Mouse (Mus musculus): ENCODE results near the gene Kdm4b. TPM values are rescaled to one million over a fixed set of nuclear protein-coding genes. Genes with fewer than 3 reads are reported as not detected.

Gene Kdm4b
- polyA plus RNA-seq, 1 experiment from 2014 or later: 63.7 TPM

DNA sequence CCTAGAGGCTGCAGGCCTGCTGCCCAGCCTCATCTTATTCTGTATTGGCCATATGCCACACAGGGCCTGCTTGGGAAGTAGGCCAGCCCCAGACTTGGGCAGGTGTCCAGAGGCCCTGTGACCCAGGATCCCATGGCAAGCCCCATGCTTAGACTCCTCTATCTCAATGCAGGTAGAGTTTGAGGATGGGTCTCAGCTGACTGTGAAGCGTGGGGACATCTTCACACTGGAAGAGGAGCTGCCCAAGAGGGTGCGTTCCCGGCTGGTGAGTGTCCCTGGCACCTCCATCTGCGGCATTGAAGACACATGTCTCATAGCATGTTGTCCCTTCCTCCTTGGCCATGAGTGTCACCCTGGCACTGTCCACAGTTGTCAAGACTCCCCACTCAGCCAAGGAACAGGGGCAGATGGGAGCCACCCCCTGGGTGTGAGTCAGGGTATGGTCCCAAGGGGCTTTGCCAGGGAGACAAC is 75.2 kb downstream of the Kdm4b start:
- H3K4me2 ChIP-seq (ENCODE audit: low read length): no peak overlapping the region
- no peaks in the 10 kb centered on the region for H3K9me3 ChIP-seq (replicated peaks; ENCODE audit: control insufficient read depth, low read length, poor library complexity, severe bottlenecking)
- H3K4me1 ChIP-seq (ENCODE audit: control insufficient read depth, insufficient read depth, low read length): no peaks in the 10 kb centered on the region
- no peak for ATAC-seq
- WGBS: 97% methylated on average over 4 of the region's 4 CpGs
- H3K4me3 ChIP-seq (ENCODE audit: low read depth, low read length): no peak overlapping the region
- no peaks in the 10 kb centered on the region for H3K27me3 ChIP-seq (ENCODE audit: control insufficient read depth, insufficient read depth, low read depth, low read length)
- peaks cover 50% of the 10 kb centered on the region for H3K36me3 ChIP-seq (ENCODE audit: control insufficient read depth, insufficient read depth, low read length)
- no peak overlapping the region for H3K9ac ChIP-seq (ENCODE audit: low read depth, low read length)
- no peak overlapping the region for H3K27ac ChIP-seq (ENCODE audit: low read length)

DNA sequence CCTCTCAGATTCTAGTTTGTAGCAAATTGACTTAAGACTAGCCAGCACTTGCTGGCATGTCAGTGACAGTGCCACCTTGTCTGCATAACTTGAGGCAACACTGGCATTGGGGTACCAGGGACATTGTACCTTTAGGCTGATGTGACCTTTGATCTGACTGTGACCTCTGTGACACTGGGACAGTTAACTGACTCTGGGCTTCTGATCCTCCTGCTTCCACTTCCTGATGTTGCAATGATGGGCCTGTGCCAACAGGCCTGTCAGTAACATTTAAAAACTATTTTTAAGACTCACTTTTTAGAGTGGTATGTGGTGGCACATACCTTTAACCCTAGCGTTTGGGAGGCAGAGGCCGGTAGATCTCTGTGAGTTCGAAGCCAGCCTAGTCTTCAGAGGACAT is 79.5 kb downstream of the Kdm4b start:
- Histone ChIP-seq H3K27ac (ENCODE audit: low read length) (0 out of 2 replicates have a peak overlapping the region, but pooled peaks have one; percentile 3), H3K4me3 (ENCODE audit: low read depth, low read length) (no peak overlapping the region), H3K4me1 (ENCODE audit: control insufficient read depth, insufficient read depth, low read length) (peaks cover 29% of the 10 kb centered on the region), H3K9ac (ENCODE audit: low read depth, low read length) (no peak overlapping the region), H3K27me3 (ENCODE audit: control insufficient read depth, insufficient read depth, low read depth, low read length) (no peaks in the 10 kb centered on the region), H3K4me2 (ENCODE audit: low read length) (no peak overlapping the region), H3K36me3 (ENCODE audit: control insufficient read depth, insufficient read depth, low read length) (peaks cover 22% of the 10 kb centered on the region), H3K9me3 (replicated peaks; ENCODE audit: control insufficient read depth, low read length, poor library complexity, severe bottlenecking) (no peaks in the 10 kb centered on the region)
- 91% methylated on average over 3 of the region's 3 CpGs for WGBS
- ATAC-seq: no peak

DNA sequence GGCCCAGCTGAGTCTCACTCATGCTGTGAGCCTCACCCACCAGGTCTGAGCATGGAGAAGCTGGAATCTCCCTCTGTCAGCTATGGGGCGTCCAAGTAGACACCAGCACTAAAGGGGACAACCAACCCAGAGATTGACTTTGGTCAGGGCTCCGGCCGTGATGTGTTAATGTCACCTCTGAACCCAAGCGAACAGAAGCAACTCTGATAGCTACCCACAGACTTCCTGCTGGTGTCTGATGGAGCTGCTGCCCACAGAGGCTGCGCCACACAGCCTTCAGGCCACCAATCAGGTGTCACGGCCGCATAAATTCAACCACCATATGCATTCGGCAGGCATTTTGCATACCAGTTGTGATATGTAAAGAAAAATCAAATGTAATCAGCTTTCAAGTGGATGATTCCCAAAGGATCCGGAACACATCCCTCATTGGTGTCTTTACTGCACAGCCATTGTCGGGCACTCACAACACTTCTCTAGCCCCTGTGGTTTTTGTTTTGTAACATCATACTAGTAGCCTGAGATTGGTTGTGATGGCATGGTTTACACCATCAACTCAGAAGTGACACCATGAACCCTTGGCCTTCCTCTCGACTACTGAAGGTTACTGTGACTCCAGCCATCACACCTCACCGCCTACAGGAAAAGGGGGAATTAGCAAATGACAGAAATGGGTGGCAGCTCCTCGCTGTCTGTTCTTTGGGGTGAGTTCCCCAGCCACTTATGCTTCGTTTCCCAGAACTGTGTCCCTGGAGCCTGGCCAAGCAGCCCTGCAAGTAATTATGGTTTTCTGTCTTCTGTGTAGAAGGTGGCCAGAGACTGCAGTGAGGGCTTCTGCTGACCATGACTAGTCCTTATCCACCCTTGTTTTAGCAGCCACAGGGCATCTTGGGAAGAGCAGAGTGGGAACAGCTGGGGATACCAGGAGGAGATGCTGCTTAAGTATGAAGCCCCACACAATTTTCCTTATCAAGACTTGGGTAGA is 80.3 kb downstream of the Kdm4b start:
- Histone ChIP-seq H3K27ac (ENCODE audit: low read length) (peak overlapping the region; percentile 60), H3K4me1 (ENCODE audit: control insufficient read depth, insufficient read depth, low read length) (peaks cover 29% of the 10 kb centered on the region), H3K4me2 (ENCODE audit: low read length) (no peak overlapping the region), H3K36me3 (ENCODE audit: control insufficient read depth, insufficient read depth, low read length) (peaks cover 26% of the 10 kb centered on the region), H3K27me3 (ENCODE audit: control insufficient read depth, insufficient read depth, low read depth, low read length) (no peaks in the 10 kb centered on the region), H3K9me3 (replicated peaks; ENCODE audit: control insufficient read depth, low read length, poor library complexity, severe bottlenecking) (no peaks in the 10 kb centered on the region), H3K9ac (ENCODE audit: low read depth, low read length) (no peak overlapping the region), H3K4me3 (ENCODE audit: low read depth, low read length) (no peak overlapping the region)
- no peak for ATAC-seq
- WGBS: 84% methylated on average over 14 of the region's 14 CpGs

DNA sequence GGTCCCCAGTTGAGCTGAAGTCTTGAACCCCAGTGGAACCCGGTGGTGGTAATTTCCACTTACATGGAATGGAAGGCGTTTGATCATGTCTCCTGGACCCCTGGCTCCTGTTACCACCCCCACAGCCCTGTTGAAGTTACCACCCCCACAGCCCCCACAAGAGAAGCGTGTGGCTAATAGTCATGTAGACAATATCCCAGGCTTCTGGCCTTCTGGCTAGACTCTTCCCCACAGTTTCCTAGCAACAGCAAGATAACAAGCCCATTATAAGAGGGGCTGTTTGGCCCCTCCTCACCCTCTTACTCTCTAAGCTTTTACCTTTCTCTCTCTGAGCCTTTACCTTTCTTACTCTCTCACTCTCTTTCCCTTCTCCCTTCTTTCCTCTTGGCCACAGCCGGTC is 81.0 kb downstream of the Kdm4b start:
- H3K9ac ChIP-seq (ENCODE audit: low read depth, low read length): no peak overlapping the region
- WGBS: 42% methylated on average over 4 of the region's 4 CpGs
- no peaks in the 10 kb centered on the region for H3K27me3 ChIP-seq (ENCODE audit: control insufficient read depth, insufficient read depth, low read depth, low read length)
- peaks cover 29% of the 10 kb centered on the region for H3K4me1 ChIP-seq (ENCODE audit: control insufficient read depth, insufficient read depth, low read length)
- H3K4me2 ChIP-seq (ENCODE audit: low read length): no peak overlapping the region
- no peak overlapping the region for H3K4me3 ChIP-seq (ENCODE audit: low read depth, low read length)
- peak overlapping the region; percentile 60 for H3K27ac ChIP-seq (ENCODE audit: low read length)
- H3K9me3 ChIP-seq (replicated peaks; ENCODE audit: control insufficient read depth, low read length, poor library complexity, severe bottlenecking): no peaks in the 10 kb centered on the region
- H3K36me3 ChIP-seq (ENCODE audit: control insufficient read depth, insufficient read depth, low read length): peaks cover 25% of the 10 kb centered on the region
- ATAC-seq: no peak

DNA sequence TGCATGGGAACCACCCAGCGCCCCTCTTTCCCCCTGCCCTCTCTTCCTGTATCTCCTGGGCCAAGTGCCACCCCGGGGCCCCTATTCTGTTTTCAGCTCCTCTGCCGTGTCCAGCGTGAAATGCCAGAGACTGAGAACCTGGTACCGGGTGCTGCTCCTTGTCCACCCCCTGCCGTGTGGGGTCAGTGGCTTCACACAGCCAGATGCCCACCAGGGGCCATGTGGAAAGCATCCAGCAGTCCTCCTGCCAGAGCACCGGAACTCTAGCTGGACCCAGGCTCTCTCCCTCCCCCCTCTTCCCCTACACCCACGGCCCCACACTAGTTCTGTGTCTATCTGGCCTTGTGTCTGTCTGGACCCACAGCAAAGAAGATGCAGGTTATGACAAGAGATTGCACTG is 81.5 kb downstream of the Kdm4b start:
- H3K4me2 ChIP-seq (ENCODE audit: low read length): no peak overlapping the region
- H3K4me3 ChIP-seq (ENCODE audit: low read depth, low read length): no peak overlapping the region
- WGBS: 45% methylated on average over 8 of the region's 8 CpGs
- peaks cover 25% of the 10 kb centered on the region for H3K36me3 ChIP-seq (ENCODE audit: control insufficient read depth, insufficient read depth, low read length)
- H3K27me3 ChIP-seq (ENCODE audit: control insufficient read depth, insufficient read depth, low read depth, low read length): no peaks in the 10 kb centered on the region
- ATAC-seq: no peak; the same call in 1 of the 2 replicates
- H3K27ac ChIP-seq (ENCODE audit: low read length): peak overlapping the region; percentile 60
- H3K9me3 ChIP-seq (replicated peaks; ENCODE audit: control insufficient read depth, low read length, poor library complexity, severe bottlenecking): no peaks in the 10 kb centered on the region
- H3K4me1 ChIP-seq (ENCODE audit: control insufficient read depth, insufficient read depth, low read length): peaks cover 29% of the 10 kb centered on the region
- no peak overlapping the region; the same call in 1 of the 2 replicates for H3K9ac ChIP-seq (ENCODE audit: low read depth, low read length)

DNA sequence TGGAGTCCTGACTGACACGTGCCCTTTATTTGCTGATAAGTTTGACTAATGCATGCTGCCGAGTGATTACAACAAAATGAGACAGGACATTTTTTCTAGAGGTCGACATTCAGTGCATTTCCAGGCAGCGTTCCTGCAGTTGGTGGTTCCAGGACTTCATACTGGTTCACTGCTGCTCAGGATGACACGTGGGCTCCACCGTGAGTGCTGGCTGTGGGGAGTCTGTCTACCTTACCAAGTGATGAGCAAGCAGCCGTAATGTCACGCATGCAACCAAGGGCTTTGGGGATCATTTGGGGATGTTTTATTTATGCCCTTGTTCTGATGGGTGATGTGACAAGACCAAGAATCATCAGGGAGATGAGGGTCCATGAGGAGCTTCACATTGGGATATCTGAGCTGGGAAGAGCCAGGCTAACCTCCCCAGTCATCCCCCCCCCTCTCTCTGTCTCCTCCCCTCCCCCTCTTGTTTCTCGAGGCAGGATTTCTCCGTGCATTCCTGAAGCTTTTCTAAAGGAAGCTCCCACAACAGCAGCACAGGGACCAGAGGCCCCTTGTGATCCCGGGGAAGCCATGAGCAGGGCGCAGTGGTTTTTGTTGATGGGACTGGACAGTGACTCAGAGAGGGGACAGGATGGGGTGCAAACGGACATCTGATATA is 83.2 kb downstream of the Kdm4b start:
- H3K27me3 ChIP-seq (ENCODE audit: control insufficient read depth, insufficient read depth, low read depth, low read length): no peaks in the 10 kb centered on the region
- no peaks in the 10 kb centered on the region for H3K9me3 ChIP-seq (replicated peaks; ENCODE audit: control insufficient read depth, low read length, poor library complexity, severe bottlenecking)
- peak overlapping the region; percentile 70 for H3K27ac ChIP-seq (ENCODE audit: low read length)
- no peak overlapping the region for H3K4me2 ChIP-seq (ENCODE audit: low read length)
- 0 out of 2 replicates have a peak, but pooled peaks have one; percentile 14 for ATAC-seq
- no peak overlapping the region for H3K4me3 ChIP-seq (ENCODE audit: low read depth, low read length)
- peaks cover 30% of the 10 kb centered on the region for H3K36me3 ChIP-seq (ENCODE audit: control insufficient read depth, insufficient read depth, low read length)
- no peak overlapping the region for H3K9ac ChIP-seq (ENCODE audit: low read depth, low read length)
- 38% methylated on average over 13 of the region's 13 CpGs for WGBS
- peaks cover 29% of the 10 kb centered on the region for H3K4me1 ChIP-seq (ENCODE audit: control insufficient read depth, insufficient read depth, low read length)

DNA sequence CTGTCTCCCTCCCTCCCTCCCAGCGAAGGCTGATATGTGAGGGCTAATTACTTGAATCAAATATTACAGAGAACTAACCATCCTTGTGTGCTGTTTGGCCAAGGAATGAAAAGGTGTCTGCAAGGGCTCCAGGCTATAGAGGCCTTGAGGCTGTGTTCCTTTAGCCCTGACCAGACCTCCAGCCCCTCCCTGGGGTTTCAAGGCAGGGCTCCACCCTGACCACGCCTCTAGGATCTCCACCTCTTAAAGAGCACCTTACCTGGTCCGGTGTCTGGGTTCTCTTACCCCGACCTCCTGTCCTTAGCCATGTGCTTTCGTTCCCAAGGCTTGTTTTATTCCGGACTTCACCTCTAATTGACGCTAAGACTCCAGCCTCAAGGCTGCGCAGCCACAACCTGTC is 83.9 kb downstream of the Kdm4b start:
- no peak overlapping the region for H3K4me2 ChIP-seq (ENCODE audit: low read length)
- H3K36me3 ChIP-seq (ENCODE audit: control insufficient read depth, insufficient read depth, low read length): peaks cover 36% of the 10 kb centered on the region
- no peaks in the 10 kb centered on the region for H3K27me3 ChIP-seq (ENCODE audit: control insufficient read depth, insufficient read depth, low read depth, low read length)
- no peak overlapping the region for H3K4me3 ChIP-seq (ENCODE audit: low read depth, low read length)
- H3K9ac ChIP-seq (ENCODE audit: low read depth, low read length): no peak overlapping the region
- no peaks in the 10 kb centered on the region for H3K9me3 ChIP-seq (replicated peaks; ENCODE audit: control insufficient read depth, low read length, poor library complexity, severe bottlenecking)
- peaks cover 29% of the 10 kb centered on the region for H3K4me1 ChIP-seq (ENCODE audit: control insufficient read depth, insufficient read depth, low read length)
- peak; percentile 11; the same call in 1 of the 2 replicates for ATAC-seq
- H3K27ac ChIP-seq (ENCODE audit: low read length): peak overlapping the region; percentile 70
- 33% methylated on average over 8 of the region's 8 CpGs for WGBS

DNA sequence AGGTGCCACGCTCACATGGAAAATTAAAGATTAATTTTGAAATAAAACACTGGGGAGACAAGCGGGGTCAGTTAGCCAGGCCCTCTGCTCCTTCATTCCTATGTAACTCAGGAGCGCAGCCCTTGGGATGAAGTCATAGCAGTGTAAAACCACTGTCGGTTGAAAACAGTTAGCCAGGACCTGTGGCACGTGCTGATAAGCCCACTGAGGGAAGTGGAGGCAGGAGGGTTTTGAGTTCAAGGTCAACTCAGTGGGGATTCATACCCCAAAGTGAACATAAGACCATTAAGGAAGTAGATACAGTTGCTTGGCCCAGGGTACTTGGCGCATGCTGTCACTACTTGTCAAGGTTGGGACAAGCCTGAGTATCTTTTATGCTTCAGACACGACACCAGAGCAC is 85.6 kb downstream of the Kdm4b start:
- H3K4me2 ChIP-seq (ENCODE audit: low read length): no peak overlapping the region
- no peak overlapping the region for H3K9ac ChIP-seq (ENCODE audit: low read depth, low read length)
- H3K36me3 ChIP-seq (ENCODE audit: control insufficient read depth, insufficient read depth, low read length): peaks cover 53% of the 10 kb centered on the region
- 96% methylated on average over 7 of the region's 7 CpGs for WGBS
- no peak overlapping the region for H3K4me3 ChIP-seq (ENCODE audit: low read depth, low read length)
- H3K9me3 ChIP-seq (replicated peaks; ENCODE audit: control insufficient read depth, low read length, poor library complexity, severe bottlenecking): no peaks in the 10 kb centered on the region
- no peak for ATAC-seq
- no peaks in the 10 kb centered on the region for H3K27me3 ChIP-seq (ENCODE audit: control insufficient read depth, insufficient read depth, low read depth, low read length)
- no peak overlapping the region for H3K27ac ChIP-seq (ENCODE audit: low read length)
- H3K4me1 ChIP-seq (ENCODE audit: control insufficient read depth, insufficient read depth, low read length): peaks cover 28% of the 10 kb centered on the region

DNA sequence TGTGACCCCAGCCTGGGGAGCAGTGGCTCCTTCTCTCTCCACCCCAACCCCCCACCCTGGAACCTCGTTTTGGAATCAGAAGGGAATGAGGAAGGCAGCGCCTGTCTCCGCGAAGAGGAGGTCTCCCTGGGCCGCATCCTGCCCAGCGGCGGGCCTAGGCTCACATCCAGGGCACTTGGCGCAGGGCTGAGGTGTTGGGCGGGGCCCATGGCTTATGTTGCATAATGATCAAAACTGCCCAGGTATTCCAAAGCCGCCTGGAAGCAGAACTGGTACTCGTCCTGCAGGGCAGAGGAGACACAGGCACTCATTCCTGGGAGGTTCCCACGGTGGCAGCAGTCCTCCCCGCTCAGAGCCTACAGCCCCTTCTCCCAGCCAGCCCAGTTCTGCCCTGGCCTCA is 87.3 kb downstream of the Kdm4b start:
- no peak overlapping the region for H3K27ac ChIP-seq (ENCODE audit: low read length)
- 83% methylated on average over 13 of the region's 13 CpGs for WGBS

More for the DNA sequence above, 87.3 kb downstream of the Kdm4b start:
- Histone ChIP-seq H3K36me3 (ENCODE audit: control insufficient read depth, insufficient read depth, low read length) (peaks cover 69% of the 10 kb centered on the region), H3K9ac (ENCODE audit: low read depth, low read length) (no peak overlapping the region), H3K9me3 (replicated peaks; ENCODE audit: control insufficient read depth, low read length, poor library complexity, severe bottlenecking) (no peaks in the 10 kb centered on the region), H3K27me3 (ENCODE audit: control insufficient read depth, insufficient read depth, low read depth, low read length) (no peaks in the 10 kb centered on the region), H3K4me2 (ENCODE audit: low read length) (no peak overlapping the region), H3K4me1 (ENCODE audit: control insufficient read depth, insufficient read depth, low read length) (peaks cover 14% of the 10 kb centered on the region), H3K4me3 (ENCODE audit: low read depth, low read length) (no peak overlapping the region)
- no peak for ATAC-seq

Measured in midbrain, embryonic 16.5 days (tissue).